Mouse (Mus musculus): Measurements from ENCODE around the gene Gm10160. TPM values are rescaled to one million over a fixed set of nuclear protein-coding genes. Genes with fewer than 3 reads are reported as not detected.

The Gm10160 gene
- polyA plus RNA-seq, 1 experiment, result not detected

- H3K4me3 ChIP-seq (replicated peaks; ENCODE audit: insufficient read depth, low read depth, low read length), result no peak overlapping the region
- 82% methylated on average over 24 of the region's 24 CpGs for WGBS
- no peak for TF ChIP-seq CTCF (IDR thresholded peaks at IDR 0.05; ENCODE audit: borderline replicate concordance, insufficient read depth, low read depth, low read length)
- no peak for TF ChIP-seq POLR2A (IDR thresholded peaks at IDR 0.05; ENCODE audit: borderline replicate concordance, insufficient read depth, low read length)
- DNase-seq, result no peak
- peaks cover 2% of the 10 kb centered on the region; the same call in 1 of the 2 replicates for H3K27me3 ChIP-seq (ENCODE audit: control insufficient read depth, insufficient read depth, low read length)
- H3K4me1 ChIP-seq (ENCODE audit: control insufficient read depth, insufficient read depth, low read length), result no peaks in the 10 kb centered on the region; the same call in 1 of the 2 replicates
- H3K27ac ChIP-seq (ENCODE audit: insufficient read depth, low read length), result no peak overlapping the region
Observed at GRCm38 (mm10) chr7:81862587-81863583, 7.3 kb upstream of the Gm10160 start.

- no peaks in the 10 kb centered on the region; the same call in 1 of the 2 replicates for H3K4me1 ChIP-seq (ENCODE audit: control insufficient read depth, insufficient read depth, low read length)
- 83% methylated on average over 4 of the region's 4 CpGs for WGBS
- H3K27me3 ChIP-seq (ENCODE audit: control insufficient read depth, insufficient read depth, low read length), result peaks cover 2% of the 10 kb centered on the region; the same call in 1 of the 2 replicates
- no peak for DNase-seq
- no peak overlapping the region for H3K4me3 ChIP-seq (replicated peaks; ENCODE audit: insufficient read depth, low read depth, low read length)
- no peak for TF ChIP-seq CTCF (IDR thresholded peaks at IDR 0.05; ENCODE audit: borderline replicate concordance, insufficient read depth, low read depth, low read length)
- no peak for TF ChIP-seq POLR2A (IDR thresholded peaks at IDR 0.05; ENCODE audit: borderline replicate concordance, insufficient read depth, low read length)
- no peak overlapping the region for H3K27ac ChIP-seq (ENCODE audit: insufficient read depth, low read length)
Observed at GRCm38 (mm10) chr7:81861921-81862320, 6.3 kb upstream of the Gm10160 start.

- H3K4me3 ChIP-seq (replicated peaks; ENCODE audit: insufficient read depth, low read depth, low read length), result no peak overlapping the region
- no peak overlapping the region for H3K27ac ChIP-seq (ENCODE audit: insufficient read depth, low read length)
- no peak for DNase-seq
- TF ChIP-seq CTCF (IDR thresholded peaks at IDR 0.05; ENCODE audit: borderline replicate concordance, insufficient read depth, low read depth, low read length) (no peak), POLR2A (IDR thresholded peaks at IDR 0.05; ENCODE audit: borderline replicate concordance, insufficient read depth, low read length) (no peak)
- peaks cover 2% of the 10 kb centered on the region; the same call in 1 of the 2 replicates for H3K27me3 ChIP-seq (ENCODE audit: control insufficient read depth, insufficient read depth, low read length)
- no peaks in the 10 kb centered on the region; the same call in 1 of the 2 replicates for H3K4me1 ChIP-seq (ENCODE audit: control insufficient read depth, insufficient read depth, low read length)
- 75% methylated on average over 2 of the region's 2 CpGs for WGBS
Observed at GRCm38 (mm10) chr7:81861461-81861860, 5.9 kb upstream of the Gm10160 start.

- TF ChIP-seq POLR2A (IDR thresholded peaks at IDR 0.05; ENCODE audit: borderline replicate concordance, insufficient read depth, low read length) (no peak), CTCF (IDR thresholded peaks at IDR 0.05; ENCODE audit: borderline replicate concordance, insufficient read depth, low read depth, low read length) (no peak)
- DNase-seq, result no peak
- 78% methylated on average over 5 of the region's 5 CpGs for WGBS
Observed at GRCm38 (mm10) chr7:81860996-81861395, 5.4 kb upstream of the Gm10160 start.

GRCm38 (mm10) chr7:81860071-81860470 is 4.5 kb upstream of the Gm10160 start:
- TF ChIP-seq POLR2A (IDR thresholded peaks at IDR 0.05; ENCODE audit: borderline replicate concordance, insufficient read depth, low read length), result no peak
- TF ChIP-seq CTCF (IDR thresholded peaks at IDR 0.05; ENCODE audit: borderline replicate concordance, insufficient read depth, low read depth, low read length), result no peak
- no peak for DNase-seq
- no peaks in the 10 kb centered on the region; the same call in 1 of the 2 replicates for H3K4me1 ChIP-seq (ENCODE audit: control insufficient read depth, insufficient read depth, low read length)
- H3K4me3 ChIP-seq (replicated peaks; ENCODE audit: insufficient read depth, low read depth, low read length), result no peak overlapping the region
- H3K27ac ChIP-seq (ENCODE audit: insufficient read depth, low read length), result no peak overlapping the region
- H3K27me3 ChIP-seq (ENCODE audit: control insufficient read depth, insufficient read depth, low read length), result peaks cover 2% of the 10 kb centered on the region; the same call in 1 of the 2 replicates
- WGBS, result 27% methylated on average over 11 of the region's 11 CpGs

More at GRCm38 (mm10) chr7:81860996-81861395, 5.4 kb upstream of the Gm10160 start:
- no peaks in the 10 kb centered on the region; the same call in 1 of the 2 replicates for H3K4me1 ChIP-seq (ENCODE audit: control insufficient read depth, insufficient read depth, low read length)
- H3K27me3 ChIP-seq (ENCODE audit: control insufficient read depth, insufficient read depth, low read length), result peaks cover 2% of the 10 kb centered on the region; the same call in 1 of the 2 replicates
- no peak overlapping the region for H3K4me3 ChIP-seq (replicated peaks; ENCODE audit: insufficient read depth, low read depth, low read length)
- H3K27ac ChIP-seq (ENCODE audit: insufficient read depth, low read length), result no peak overlapping the region

- 1% methylated on average over 64 of the region's 64 CpGs for WGBS
- peak within 1 kb of the TSS; percentile 6 for H3K4me3 ChIP-seq (replicated peaks; ENCODE audit: insufficient read depth, low read depth, low read length)
- no peaks in the 10 kb centered on the region; the same call in 1 of the 2 replicates for H3K4me1 ChIP-seq (ENCODE audit: control insufficient read depth, insufficient read depth, low read length)
- H3K27ac ChIP-seq (ENCODE audit: insufficient read depth, low read length), result no peak within 1 kb of the TSS
- peak; percentile 34 to 36 for DNase-seq
- H3K27me3 ChIP-seq (ENCODE audit: control insufficient read depth, insufficient read depth, low read length), result peaks cover 2% of the 10 kb centered on the region; the same call in 1 of the 2 replicates
- TF ChIP-seq POLR2A (IDR thresholded peaks at IDR 0.05; ENCODE audit: borderline replicate concordance, insufficient read depth, low read length) (no peak), CTCF (IDR thresholded peaks at IDR 0.05; ENCODE audit: borderline replicate concordance, insufficient read depth, low read depth, low read length) (no peak)
Observed at GRCm38 (mm10) chr7:81858968-81859721, 3.6 kb upstream of the Gm10160 start, which contains the start of gene Tm6sf1. Tm6sf1 (plus strand) TSS chr7:81859001.

- no peak for DNase-seq
- 12% methylated on average over 9 of the region's 9 CpGs for WGBS
- Histone ChIP-seq H3K27ac (ENCODE audit: insufficient read depth, low read length) (no peak overlapping the region), H3K27me3 (ENCODE audit: control insufficient read depth, insufficient read depth, low read length) (peaks cover 2% of the 10 kb centered on the region; the same call in 1 of the 2 replicates), H3K4me3 (replicated peaks; ENCODE audit: insufficient read depth, low read depth, low read length) (no peak overlapping the region), H3K4me1 (ENCODE audit: control insufficient read depth, insufficient read depth, low read length) (no peaks in the 10 kb centered on the region; the same call in 1 of the 2 replicates)
- TF ChIP-seq CTCF (IDR thresholded peaks at IDR 0.05; ENCODE audit: borderline replicate concordance, insufficient read depth, low read depth, low read length), result no peak
- TF ChIP-seq POLR2A (IDR thresholded peaks at IDR 0.05; ENCODE audit: borderline replicate concordance, insufficient read depth, low read length), result no peak
Observed at GRCm38 (mm10) chr7:81858236-81858635, 2.6 kb upstream of the Gm10160 start.

Measured in cerebellum, adult 2 months (tissue).